Mouse (Mus musculus) MEL (cell line): ENCODE measurements around the gene Gm1604a. TPM values are rescaled to one million over a fixed set of nuclear protein-coding genes. Genes with fewer than 3 reads are reported as not detected.
"Not testable (repeated sequence)": the region's sequence is repeated elsewhere in the genome, so short reads cannot be mapped to it uniquely, and the experiment has no call there.

Experiments used
- DNase-seq: peaks from one replicate; pipeline ENCODE4 v3.0.0; 2011; ENCODE audit warnings: low read depth, low spot score
- H3K27ac ChIP-seq: 2 replicates; pipeline ENCODE4 v1.5.1; 2012; ENCODE audit warnings: low read depth, mild to moderate bottlenecking, control low read depth, low read length, moderate library complexity; ENCODE audit not compliant: control insufficient read depth
- H3K27me3 ChIP-seq, 2 experiments: fragments of 150-350 bp in 1 of 2; sonication (generic) in 1 of 2; 2 replicates each; pipeline ENCODE4 v1.6.1; 2012; ENCODE audit warnings: low read length in 2 of 2, mild to moderate bottlenecking in 2 of 2, improper control_type of control experiment in 1 of 2, moderate library complexity in 1 of 2; ENCODE audit not compliant: insufficient read depth in 2 of 2, control insufficient read depth in 1 of 2
- H3K36me3 ChIP-seq, 2 experiments: 2 replicates each; pipeline ENCODE4 v1.6.1; 2012 to 2014; ENCODE audit warnings: low read length in 2 of 2, improper control_type of control experiment in 1 of 2, inconsistent platforms in 1 of 2, mild to moderate bottlenecking in 1 of 2; ENCODE audit not compliant: insufficient read depth in 2 of 2, control insufficient read depth in 1 of 2
- H3K4me1 ChIP-seq, 2 experiments: fragments of 150-350 bp in 1 of 2; sonication (generic) in 1 of 2; 2 replicates each; pipeline ENCODE4 v1.6.1; 2012; ENCODE audit warnings: low read length in 2 of 2, improper control_type of control experiment in 1 of 2, mild to moderate bottlenecking in 1 of 2; ENCODE audit not compliant: insufficient read depth in 2 of 2, control insufficient read depth in 1 of 2
- H3K4me3 ChIP-seq, 2 experiments: fragments of 150-350 bp in 1 of 2; sonication (generic) in 1 of 2; 2 replicates each; pipeline ENCODE4 v1.5.1; 2012; ENCODE audit warnings: low read depth in 2 of 2, low read length in 2 of 2, mild to moderate bottlenecking in 2 of 2, moderate library complexity in 2 of 2, control low read depth in 1 of 2, improper control_type of control experiment in 1 of 2; ENCODE audit not compliant: control insufficient read depth in 1 of 2, insufficient read depth in 1 of 2
- H3K79me2 ChIP-seq: 2 replicates; pipeline ENCODE4 v1.6.1; 2012; ENCODE audit warnings: mild to moderate bottlenecking, low read length, moderate library complexity; ENCODE audit not compliant: control insufficient read depth, poor library complexity, insufficient read depth
- H3K9ac ChIP-seq: 2 replicates; pipeline ENCODE4 v1.6.1; 2012; ENCODE audit warnings: low read depth, mild to moderate bottlenecking, control low read depth, low read length, moderate library complexity; ENCODE audit not compliant: control insufficient read depth, poor library complexity, severe bottlenecking
- H3K9me3 ChIP-seq: fragments of 150-350 bp; sonication (generic); replicated peaks from 2 replicates; pipeline ENCODE4 v1.6.1; 2012; ENCODE audit warnings: mild to moderate bottlenecking, low read length, improper control_type of control experiment, moderate library complexity; ENCODE audit not compliant: insufficient read depth
- polyA plus RNA-seq, 2 experiments: library from polyadenylated mRNA; stranded (reverse) in 1 of 2; unstranded in 1 of 2; fragments of >175 nt in 1 of 2; fragments of >200 nt in 1 of 2; gene quantifications; 2 replicates each; pipeline versions ENCODE4 v1.2.1 to v1.2.4; 2012; ENCODE audit warnings: low replicate concordance in 2 of 2, low read depth in 1 of 2; ENCODE audit not compliant: insufficient read length in 2 of 2, insufficient read depth in 1 of 2, missing spikeins in 1 of 2
- total RNA-seq: library from RNA; depleted of rRNA; stranded (reverse); fragments of 300-350 nt; gene quantifications from 2 replicates; pipeline ENCODE4 v1.2.3, GENCODE M21; 2012; rRNA removed

Gm1604a gene
- total and polyA plus RNA-seq, 3 experiments, result not detected

DNA sequence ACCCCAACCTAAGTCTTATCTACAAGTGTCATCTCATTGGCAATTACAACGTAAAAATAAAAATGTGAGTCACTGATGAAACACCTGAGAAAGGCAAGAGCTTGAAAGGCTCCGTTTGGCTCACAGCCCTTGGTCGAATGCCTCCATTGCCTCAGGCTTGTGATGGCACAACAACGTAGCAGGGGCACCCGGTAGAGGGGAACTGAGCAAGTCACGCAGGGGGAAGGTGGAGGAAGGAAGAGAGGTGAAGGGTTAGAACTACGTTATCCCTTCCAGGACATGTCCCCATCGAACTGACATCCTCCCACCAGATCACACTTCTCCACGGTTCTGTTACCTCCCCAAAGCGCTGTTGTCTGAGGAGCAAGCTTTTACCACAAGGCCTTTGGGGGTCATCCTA is 101.1 kb downstream of the Gm1604a start:
- H3K27ac ChIP-seq, H3K79me2 ChIP-seq, H3K4me3 ChIP-seq, H3K36me3 ChIP-seq, H3K9ac ChIP-seq, H3K4me1 ChIP-seq, H3K9me3 ChIP-seq, DNase-seq, H3K27me3 ChIP-seq: not testable (repeated sequence)

DNA sequence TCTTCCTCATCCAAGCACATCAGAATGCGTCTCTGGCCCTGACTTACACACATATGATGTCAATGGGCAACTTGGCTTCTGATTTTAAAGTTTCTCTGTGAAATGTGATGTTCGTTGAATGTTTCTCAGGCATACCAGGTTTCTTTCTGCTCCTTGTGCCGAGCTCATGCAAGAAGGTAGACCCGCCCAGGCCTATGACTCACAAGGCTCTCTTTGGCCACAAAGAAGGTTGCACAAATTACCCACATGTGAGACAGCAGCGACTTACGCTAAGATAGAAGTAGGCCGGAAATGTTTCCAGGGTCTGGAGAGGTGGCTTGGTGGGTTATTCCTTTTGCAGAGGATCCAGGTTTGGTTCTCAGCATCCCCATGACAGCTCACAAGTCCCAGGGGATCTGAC is 108.6 kb downstream of the Gm1604a start:
- DNase-seq, H3K27me3 ChIP-seq, H3K4me3 ChIP-seq, H3K9me3 ChIP-seq, H3K36me3 ChIP-seq, H3K79me2 ChIP-seq, H3K4me1 ChIP-seq, H3K9ac ChIP-seq, H3K27ac ChIP-seq: not testable (repeated sequence)

DNA sequence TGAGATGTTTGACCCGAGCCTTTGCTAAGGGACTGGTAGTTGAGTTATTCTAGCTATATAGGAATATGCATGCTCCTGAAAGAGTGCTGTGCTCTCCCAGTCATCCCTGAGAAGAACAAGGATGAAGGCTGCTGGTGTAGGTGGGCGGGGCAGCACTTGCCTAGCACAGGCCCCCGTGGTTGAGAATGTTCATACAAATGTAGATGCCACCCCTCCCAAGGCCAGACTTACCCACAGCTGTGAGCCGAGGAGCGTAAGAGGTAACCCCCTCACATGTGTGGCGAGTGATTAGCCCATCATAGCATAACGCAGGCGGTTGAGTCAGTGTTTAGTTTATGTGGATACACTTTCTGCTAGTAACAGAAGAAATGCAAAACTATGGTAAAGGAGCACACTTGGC is 109.9 kb downstream of the Gm1604a start:
- not testable (repeated sequence) for H3K4me3 ChIP-seq, H3K9ac ChIP-seq, DNase-seq

More for the DNA sequence above, 109.9 kb downstream of the Gm1604a start:
- not testable (repeated sequence) for H3K79me2 ChIP-seq, H3K27me3 ChIP-seq, H3K4me1 ChIP-seq, H3K27ac ChIP-seq, H3K9me3 ChIP-seq, H3K36me3 ChIP-seq

Other genes starting within 250 kb of the Gm1604a start
- 43.0 and 48.7 TPM in 2 replicates for gene Ezr, start 242.8 kb upstream of the Gm1604a start, total RNA-seq
- gene Ezr, start 242.8 kb upstream of the Gm1604a start, polyA plus RNA-seq, result 10 to 100 TPM in 1 of 2 experiments, not detected in 1; 88.7 TPM
- gene Rsph3b, start 76.9 kb upstream of the Gm1604a start, total RNA-seq, result 6.6 and 6.8 TPM in 2 replicates
- 10 to 100 TPM in 1 of 2 experiments, not detected in 1; 14.7 TPM for gene Rsph3b, start 76.9 kb upstream of the Gm1604a start, polyA plus RNA-seq
- 15.0 and 17.6 TPM in 2 replicates for gene Tagap1, start 64.4 kb upstream of the Gm1604a start, total RNA-seq
- 10 to 100 TPM in 1 of 2 experiments, not detected in 1; 25.2 TPM for gene Tagap1, start 64.4 kb upstream of the Gm1604a start, polyA plus RNA-seq
- gene Rnaset2b, start 54.9 kb upstream of the Gm1604a start, total RNA-seq, result 40.6 and 45.1 TPM in 2 replicates
- gene Rnaset2b, start 54.9 kb upstream of the Gm1604a start, polyA plus RNA-seq, result 100 to 1,000 TPM; 205 to 626 TPM
- gene Gm49721, start 46.7 kb upstream of the Gm1604a start, total RNA-seq, result not detected in 2 replicates
- gene Gm49721, start 46.7 kb upstream of the Gm1604a start, polyA plus RNA-seq, result not detected
- gene Rps6ka2, start 144.5 kb downstream of the Gm1604a start, total RNA-seq, result 5.2 and 6.0 TPM in 2 replicates
- gene Rps6ka2, start 144.5 kb downstream of the Gm1604a start, polyA plus RNA-seq, result 10 to 100 TPM in 1 of 2 experiments, not detected in 1; 11.2 TPM